Mouse (Mus musculus) heart, postnatal 14 days (tissue): ENCODE measurements around the gene Derl3. TPM values are rescaled to one million over a fixed set of nuclear protein-coding genes. Genes with fewer than 3 reads are reported as not detected.

Experiments used
- DNase-seq, 2 experiments: peaks; one replicate each; pipeline ENCODE4 v3.0.0; 2021 to 2022
- intact Hi-C: fragments of 180-260 bp; cut with DNase I; formaldehyde crosslinking; loops from one replicate; pipeline ENCODE4 v1.15.1; 2025
- total RNA-seq, 2 experiments: library from RNA; stranded (reverse); gene quantifications; 2 replicates each; pipeline ENCODE4 v1.2.3; 2021

Derl3 gene
- total RNA-seq, 2 experiments from 2014 or later, result 0.51 TPM; not detected in 1

DNA sequence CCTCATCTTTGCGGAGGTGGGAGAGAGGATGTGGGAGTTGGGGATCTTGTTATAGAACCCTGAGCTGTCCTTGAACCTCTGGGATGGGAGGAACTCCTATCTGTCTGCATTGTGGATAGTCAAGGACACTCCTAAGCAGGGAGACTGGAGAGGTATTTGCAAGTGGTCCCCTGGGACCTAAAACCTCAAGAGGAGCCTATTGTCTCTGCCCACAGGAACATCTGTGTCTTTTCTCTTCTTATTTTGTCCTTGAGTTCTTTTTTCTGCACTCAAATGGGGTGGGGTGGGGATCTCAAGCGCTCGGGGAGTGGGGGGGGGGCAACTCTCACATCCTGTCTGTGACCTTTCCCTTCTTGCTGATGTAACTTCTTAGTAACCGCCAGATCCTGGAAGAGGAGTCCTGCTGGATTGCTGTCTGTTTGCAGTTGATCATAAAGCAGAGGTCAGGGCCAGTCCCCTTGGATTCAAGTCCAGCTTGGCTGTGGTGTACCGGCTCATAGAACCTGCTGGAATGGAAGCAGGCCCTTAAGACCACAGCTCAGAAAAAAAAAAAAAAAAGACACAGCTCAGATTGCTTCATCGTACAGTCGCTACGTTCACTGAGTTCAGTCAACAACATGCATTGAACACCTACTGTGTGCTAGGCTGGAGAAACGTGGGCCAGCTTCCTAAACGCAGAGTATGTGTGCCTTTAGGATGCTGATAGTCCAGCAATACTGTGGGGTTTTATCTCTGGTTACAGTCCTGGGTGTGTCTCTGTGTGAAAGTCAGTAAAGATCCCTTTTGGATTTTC, 44.8 kb downstream of the Derl3 start:
- DNase-seq, result no peak

DNA sequence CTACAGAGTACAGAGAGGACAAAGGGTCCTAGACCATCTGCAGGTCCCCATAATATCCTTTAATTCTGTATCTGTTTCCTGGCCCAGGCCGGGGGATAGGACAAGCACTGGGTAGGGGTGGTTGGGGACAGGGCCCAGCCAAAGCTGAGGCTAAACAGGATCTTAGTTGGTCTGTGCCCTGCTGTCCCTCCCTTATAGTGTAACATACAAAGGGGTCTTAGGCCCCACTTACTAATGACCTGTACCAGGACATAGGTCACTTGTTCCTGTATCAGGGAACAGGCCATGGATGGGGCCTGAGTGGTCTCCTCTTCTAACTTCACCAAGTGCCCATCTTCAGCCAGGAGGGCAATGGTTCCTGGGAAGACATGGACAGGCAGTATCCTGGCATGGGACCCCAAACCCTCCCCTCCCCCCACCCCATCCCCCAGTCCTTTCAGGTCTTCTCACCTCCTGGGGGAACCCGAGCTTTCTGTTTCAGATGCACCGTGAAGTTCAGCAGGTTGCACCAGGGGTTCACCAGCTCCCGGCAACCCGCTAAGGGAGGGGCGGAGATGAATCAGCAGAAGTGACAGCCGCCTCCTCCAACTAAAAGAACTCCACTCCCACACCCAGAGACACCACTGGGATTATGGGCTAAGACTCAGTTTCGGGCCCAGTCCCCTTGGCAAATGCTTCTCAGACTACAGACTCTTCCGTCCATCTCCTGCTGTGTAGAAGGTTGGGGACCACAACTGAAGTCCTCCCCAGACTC, 46.4 kb downstream of the Derl3 start:
- intact Hi-C loops, result no loop called here
- no peak for DNase-seq

More for the DNA sequence above, 44.8 kb downstream of the Derl3 start:
- intact Hi-C loops, result no loop called here

DNA sequence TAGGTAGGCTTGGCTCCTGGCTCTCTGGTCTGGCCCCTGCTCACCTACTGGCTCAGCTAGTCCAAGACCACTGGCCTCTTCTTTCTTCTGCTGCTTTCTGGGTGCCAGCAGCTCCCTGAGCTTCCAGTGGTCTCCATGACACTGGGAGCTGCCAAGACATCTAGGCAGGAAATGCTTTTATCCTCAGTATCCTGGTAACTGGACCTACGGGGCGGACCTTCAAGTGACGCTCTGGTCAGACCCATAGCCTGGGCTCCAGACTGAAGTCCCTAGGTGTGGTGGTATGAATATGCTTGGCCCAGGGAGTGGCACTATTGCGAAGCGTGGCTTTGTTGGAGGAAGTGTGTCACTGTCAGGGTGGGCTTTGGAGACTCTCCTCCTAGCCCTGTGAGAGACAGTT, 47.3 kb downstream of the Derl3 start, which contains the start of gene Gm867:
Gene Gm867, minus strand, starts transcription at position 153 of the 400 bp plus-strand sequence.
- DNase-seq, result no peak
- intact Hi-C loops, result no loop called here

DNA sequence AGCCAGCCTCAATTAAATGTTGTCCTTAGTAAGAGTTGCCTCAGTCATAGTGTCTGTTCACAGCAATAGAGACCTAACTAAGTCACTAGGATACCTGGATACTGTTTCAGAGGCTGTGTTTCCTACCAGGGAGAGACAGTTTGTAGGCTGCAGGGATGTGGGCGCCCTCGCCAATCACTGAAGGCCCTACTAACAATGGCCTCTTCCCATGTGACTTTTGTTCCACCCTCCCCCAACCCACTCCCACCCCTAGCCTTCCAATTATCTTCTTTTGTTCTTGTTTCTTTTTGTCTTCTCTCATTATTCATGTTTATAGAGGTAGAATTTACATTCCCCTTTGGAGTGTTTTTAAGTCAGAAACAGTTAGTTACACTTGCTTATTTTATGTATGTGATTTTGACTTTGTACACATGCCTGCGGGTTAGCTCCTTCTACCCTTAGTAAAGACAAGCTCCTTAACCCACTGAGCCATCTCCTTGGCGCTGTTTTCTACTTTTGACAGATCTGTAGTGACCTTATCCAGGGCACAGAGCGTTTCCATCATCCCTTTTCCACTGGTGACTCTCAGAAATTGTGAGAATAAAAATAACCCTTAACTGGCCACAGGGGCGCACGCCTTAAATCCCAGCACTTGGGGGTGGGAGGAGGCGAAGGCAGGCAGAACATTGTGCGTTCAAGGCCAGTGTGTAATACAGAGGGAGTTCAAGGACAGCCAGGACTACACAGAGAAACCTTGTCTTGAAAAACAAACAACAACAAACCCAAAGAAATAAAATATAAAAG, 48.0 kb downstream of the Derl3 start:
- DNase-seq, result no peak

DNA sequence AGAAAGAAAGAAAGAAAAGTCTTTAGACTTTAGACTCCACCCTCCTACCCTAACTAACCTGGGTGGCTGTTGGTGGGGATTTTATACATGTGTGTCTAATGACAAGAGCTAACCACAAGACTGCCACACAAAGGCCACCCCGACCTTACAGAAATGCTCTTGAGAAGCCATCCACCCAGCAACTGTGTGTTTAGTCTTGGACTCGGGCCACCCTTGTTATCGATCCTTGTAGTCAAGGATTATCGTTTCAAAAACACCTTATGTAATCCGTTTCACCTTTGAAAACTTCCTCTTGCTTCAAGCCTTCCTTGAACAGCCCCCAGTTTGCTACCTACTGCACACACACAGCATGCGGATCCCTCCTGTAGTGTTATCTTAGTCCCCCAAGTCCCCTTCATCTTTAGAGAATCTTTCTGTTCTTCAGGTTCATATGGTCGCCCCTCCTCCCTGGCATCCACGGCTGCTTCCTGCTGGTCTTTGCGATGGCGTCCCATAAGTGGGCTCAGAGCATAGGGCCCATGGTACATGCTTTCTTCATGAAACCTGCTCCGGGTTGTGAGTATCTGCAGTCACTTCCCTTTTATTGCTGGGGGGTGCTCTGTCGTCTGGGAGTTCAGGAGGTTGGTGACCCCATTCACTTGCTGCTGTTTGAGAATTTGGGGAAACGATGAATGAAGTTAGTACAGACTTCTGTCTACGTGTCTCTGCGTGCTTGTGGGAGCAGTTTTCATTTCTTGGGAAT, 49.7 kb downstream of the Derl3 start, which contains the start of gene Vpreb3:
Gene Vpreb3, plus strand, starts transcription at position 322 of the 742 bp plus-strand sequence.
- DNase-seq, result no peak
- intact Hi-C loops, result no loop called here

More for the DNA sequence above, 48.0 kb downstream of the Derl3 start:
- intact Hi-C loops, result no loop called here

DNA sequence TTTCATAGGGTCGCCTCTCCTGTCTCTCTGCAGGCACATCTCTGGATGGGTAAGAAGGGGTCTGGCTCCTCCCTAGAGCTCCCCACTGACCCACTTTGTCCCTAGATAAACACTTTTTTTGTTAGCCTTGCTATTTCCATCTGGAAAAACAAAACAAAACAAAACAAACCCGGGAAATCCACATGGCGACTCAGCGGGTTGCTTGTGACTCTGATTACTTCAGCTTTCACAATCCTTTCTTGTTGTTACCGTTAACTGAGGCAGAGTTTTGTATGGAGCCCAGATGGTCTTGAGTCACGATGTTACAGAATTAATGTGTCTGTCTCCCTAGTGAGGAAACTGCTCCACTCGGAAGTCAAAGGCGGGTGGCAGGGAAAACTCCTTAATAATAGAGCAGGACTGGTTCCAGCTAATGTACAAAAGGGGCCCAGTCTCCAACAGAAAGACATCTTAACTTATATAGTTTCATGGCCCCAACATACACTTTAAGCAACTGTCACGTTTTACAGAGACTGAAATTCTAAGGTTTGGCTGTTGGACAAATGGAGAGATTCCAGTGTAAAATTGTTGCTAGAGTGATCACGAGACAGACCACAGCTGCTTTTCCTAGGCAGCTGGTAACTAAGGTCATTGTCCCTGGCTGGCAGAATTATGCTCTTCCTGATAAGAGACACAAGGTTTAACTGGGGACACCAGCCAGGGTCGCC, 51.0 kb downstream of the Derl3 start:
- intact Hi-C loops, result no loop called here
- peak in 1 of 2 experiments; percentile 49 for DNase-seq

DNA sequence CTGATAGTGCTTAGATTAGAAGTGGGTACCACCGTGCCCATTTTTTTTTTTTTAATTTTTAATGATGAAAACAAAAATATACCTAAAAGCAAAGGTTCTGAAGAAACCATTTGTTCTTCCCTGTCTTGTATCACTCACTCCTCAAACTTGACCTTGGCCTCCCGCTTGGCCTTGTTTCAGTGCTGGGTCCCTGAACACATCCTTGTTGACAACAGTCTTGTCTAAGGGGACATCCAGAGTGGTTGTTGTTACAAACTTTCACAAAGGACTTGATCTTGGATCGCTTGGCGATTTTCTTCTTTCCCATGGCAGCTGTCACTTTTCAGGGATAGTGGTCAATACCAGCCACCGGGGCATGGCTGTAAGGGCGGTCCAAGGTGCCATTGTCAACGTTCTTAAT, 52.0 kb downstream of the Derl3 start:
- DNase-seq, result no peak
- intact Hi-C loops, result no loop called here

Other genes starting within 250 kb of the Derl3 start
- gene Susd2, start 249.4 kb upstream of the Derl3 start, total RNA-seq, result 1 to 10 TPM; 2.4 to 2.5 TPM
- 10 to 100 TPM; 23.0 to 24.8 TPM for gene Cabin1, start 129.1 kb upstream of the Derl3 start, total RNA-seq
- gene Ddt, start 120.0 kb upstream of the Derl3 start, total RNA-seq, result 10 to 100 TPM; 44.8 to 61.1 TPM
- not detected for gene Gm20441, start 112.5 kb upstream of the Derl3 start, total RNA-seq
- 1 to 10 TPM; 1.8 to 4.3 TPM for gene Gstt3, start 112.0 kb upstream of the Derl3 start, total RNA-seq
- 1 to 10 TPM; 7.0 to 9.1 TPM for gene Gstt1, start 94.8 kb upstream of the Derl3 start, total RNA-seq
- not detected for gene Gstt4, start 70.9 kb upstream of the Derl3 start, total RNA-seq
- 10 to 100 TPM in 1 of 2 experiments, 1 to 10 TPM in 1; 9.4 to 12.1 TPM for gene Gstt2, start 56.0 kb upstream of the Derl3 start, total RNA-seq
- 100 to 1,000 TPM; 215 to 220 TPM for gene Mif, start 33.2 kb upstream of the Derl3 start, total RNA-seq
- 10 to 100 TPM; 26.1 to 29.1 TPM for gene Smarcb1, start 28.2 kb downstream of the Derl3 start, total RNA-seq
- gene Chchd10, start 39.7 kb downstream of the Derl3 start, total RNA-seq, result 1,000 to 10,000 TPM; 1,290 to 1,409 TPM
- gene Mmp11, start 43.1 kb downstream of the Derl3 start, total RNA-seq, result 1 to 10 TPM; 5.0 to 9.7 TPM
- gene Gm867, start 47.3 kb downstream of the Derl3 start, total RNA-seq, result under 1 TPM in 1 of 2 experiments, not detected in 1; 0.24 TPM
- gene Vpreb3, start 49.6 kb downstream of the Derl3 start, total RNA-seq, result under 1 TPM in 1 of 2 experiments, not detected in 1; 0.65 TPM
- not detected for gene Gm5134, start 61.1 kb downstream of the Derl3 start, total RNA-seq
- gene Zfp280b, start 139.2 kb downstream of the Derl3 start, total RNA-seq, result 1 to 10 TPM; 8.6 to 9.5 TPM
- gene Slc5a4b, start 217.5 kb downstream of the Derl3 start, total RNA-seq, result not detected